Mouse (Mus musculus) layer of hippocampus, adult 8-10 months (tissue): ENCODE results near the gene Olfr547. TPM values are rescaled to one million over a fixed set of nuclear protein-coding genes. Genes with fewer than 3 reads are reported as not detected.
A peak's percentile ranks its signal among the peaks of the same experiment; 100 is the strongest.

Source experiments
- DNase-seq, 2 experiments: peaks; one replicate each; pipeline ENCODE4 v3.0.0; 2022; ENCODE audit warnings: low spot score in 2 of 2
- total RNA-seq, 4 experiments: library from RNA; stranded (reverse); gene quantifications; 2 replicates each; pipeline ENCODE4 v1.2.4; 2022

Gene Olfr547
- total RNA-seq, 4 experiments from 2014 or later = not detected

- peak; percentile 34 to 38 for DNase-seq
Observed at GRCm38 (mm10) chr7:102564999-102565997, 30.7 kb downstream of the Olfr547 start, which contains the start of gene Trim21. Trim21 (minus strand) TSS chr7:102565486.

- no peak for DNase-seq
Observed at GRCm38 (mm10) chr7:102566219-102566618, 31.7 kb downstream of the Olfr547 start.

- DNase-seq = no peak
Observed at GRCm38 (mm10) chr7:102571142-102571541, 36.6 kb downstream of the Olfr547 start, which contains the start of gene Olfr550. Olfr550 (plus strand) TSS chr7:102571442.

- DNase-seq = no peak
Observed at GRCm38 (mm10) chr7:102573174-102573830, 38.8 kb downstream of the Olfr547 start.

- no peak for DNase-seq
Observed at GRCm38 (mm10) chr7:102575998-102576397, 41.4 kb downstream of the Olfr547 start.

Other genes starting within 250 kb of the Olfr547 start
- 10 to 100 TPM; 10.7 to 12.0 (median 11.5) TPM for gene Rrm1, start 93.1 kb upstream of the Olfr547 start, total RNA-seq
- not detected for gene Olfr543, start 53.1 kb upstream of the Olfr547 start, total RNA-seq
- gene Olfr544, start 46.4 kb upstream of the Olfr547 start, total RNA-seq = not detected
- not detected for gene Olfr545, start 35.2 kb upstream of the Olfr547 start, total RNA-seq
- not detected for gene Olfr548-ps1, start 6.1 kb downstream of the Olfr547 start, total RNA-seq
- not detected for gene Olfr549, start 15.1 kb downstream of the Olfr547 start, total RNA-seq
- 1 to 10 TPM; 3.5 to 5.9 (median 4.8) TPM for gene Trim21, start 30.7 kb downstream of the Olfr547 start, total RNA-seq
- 1 to 10 TPM; 1.3 to 3.4 (median 2.2) TPM for gene Olfr550, start 36.7 kb downstream of the Olfr547 start, total RNA-seq
- not detected for gene Olfr551, start 57.1 kb downstream of the Olfr547 start, total RNA-seq
- under 1 TPM; 0.14 to 0.33 (median 0.18) TPM for gene Olfr552, start 63.0 kb downstream of the Olfr547 start, total RNA-seq
- not detected for gene Olfr553, start 83.5 kb downstream of the Olfr547 start, total RNA-seq
- under 1 TPM in 1 of 4 experiments, not detected in 3; 0.24 TPM for gene Olfr554, start 103.7 kb downstream of the Olfr547 start, total RNA-seq
- gene Olfr555, start 124.1 kb downstream of the Olfr547 start, total RNA-seq = not detected
- gene Olfr556, start 130.2 kb downstream of the Olfr547 start, total RNA-seq = under 1 TPM in 1 of 4 experiments, not detected in 3; 0.19 TPM
- gene Trim68, start 152.6 kb downstream of the Olfr547 start, total RNA-seq = 1 to 10 TPM; 6.8 to 8.6 (median 8.0) TPM
- under 1 TPM; 0.12 to 0.85 (median 0.17) TPM for gene Olfr557, start 161.2 kb downstream of the Olfr547 start, total RNA-seq
- under 1 TPM; 0.31 to 0.49 (median 0.39) TPM for gene Olfr558, start 167.5 kb downstream of the Olfr547 start, total RNA-seq
- not detected for gene Olfr33, start 184.3 kb downstream of the Olfr547 start, total RNA-seq
- not detected for gene Olfr559, start 192.7 kb downstream of the Olfr547 start, total RNA-seq
- gene Olfr560, start 224.6 kb downstream of the Olfr547 start, total RNA-seq = not detected
- gene Olfr78, start 224.7 kb downstream of the Olfr547 start, total RNA-seq = under 1 TPM in 3 of 4 experiments, not detected in 1; 0.13 to 0.37 (median 0.16) TPM
- gene Olfr561, start 236.5 kb downstream of the Olfr547 start, total RNA-seq = not detected